Mouse (Mus musculus): ENCODE measurements at regions not wholly inside any gene's neighbourhood (a gene's known extent, or its start where the extent isn't known, plus 50 kb on each side); places are given as distances from the start of the nearest gene placed in this dataset.

DNA sequence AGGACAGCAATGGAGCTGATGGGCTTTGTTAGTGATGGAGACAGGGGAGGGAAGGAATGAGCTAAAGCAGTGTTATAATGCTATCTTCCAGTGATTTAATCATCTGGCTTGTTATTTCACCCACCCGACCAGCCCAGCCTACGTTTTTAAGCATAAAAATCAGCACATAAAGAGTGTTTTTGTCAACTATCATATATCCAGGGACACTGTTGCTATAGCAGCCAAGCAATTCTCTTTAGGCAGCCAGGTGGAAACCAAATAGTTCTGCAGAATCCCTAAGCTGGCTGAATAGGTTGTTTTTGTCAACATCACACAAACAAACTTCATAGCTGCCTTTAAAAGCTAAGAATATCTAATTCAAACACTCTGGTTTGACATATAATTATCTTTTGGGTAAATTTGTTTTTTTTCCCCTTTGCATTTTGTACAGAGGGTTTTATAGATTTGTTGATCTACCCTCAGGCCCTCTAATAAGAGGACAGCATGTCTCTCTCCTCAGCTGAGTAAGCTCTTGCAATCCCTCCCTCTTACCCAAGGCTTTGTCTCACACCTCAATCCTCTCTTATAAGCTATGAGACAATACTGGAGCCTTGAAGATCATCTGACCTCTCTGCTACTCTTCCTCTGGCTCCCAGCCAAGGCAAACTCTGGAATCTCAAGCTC, 104.7 kb upstream of the Camk2d start:
- WGBS = 56% methylated on average over 2 of the region's 2 CpGs
- ATAC-seq (ENCODE audit: insufficient read depth) = no peak
- Histone ChIP-seq H3K9me3 (ENCODE audit: low read depth, low read length) (no peaks in the 10 kb centered on the region), H3K4me1 (ENCODE audit: insufficient read depth) (no peaks in the 10 kb centered on the region), H3K27ac (ENCODE audit: low read depth) (no peak overlapping the region), H3K27me3 (ENCODE audit: insufficient read depth, low read length) (no peaks in the 10 kb centered on the region), H3K9ac (no peak overlapping the region), H3K36me3 (ENCODE audit: insufficient read depth) (no peaks in the 10 kb centered on the region), H3K4me3 (ENCODE audit: low read depth, low read length) (no peak overlapping the region), H3K4me2 (no peak overlapping the region)
- no peak for DNase-seq
- TF ChIP-seq CTCF (IDR thresholded peaks at IDR 0.05; ENCODE audit: low read depth) = no peak

- no peak for ATAC-seq (ENCODE audit: insufficient read depth)
Observed at GRCm38 (mm10) chr3:126491914-126492265, 104.2 kb upstream of the Camk2d start.

DNA sequence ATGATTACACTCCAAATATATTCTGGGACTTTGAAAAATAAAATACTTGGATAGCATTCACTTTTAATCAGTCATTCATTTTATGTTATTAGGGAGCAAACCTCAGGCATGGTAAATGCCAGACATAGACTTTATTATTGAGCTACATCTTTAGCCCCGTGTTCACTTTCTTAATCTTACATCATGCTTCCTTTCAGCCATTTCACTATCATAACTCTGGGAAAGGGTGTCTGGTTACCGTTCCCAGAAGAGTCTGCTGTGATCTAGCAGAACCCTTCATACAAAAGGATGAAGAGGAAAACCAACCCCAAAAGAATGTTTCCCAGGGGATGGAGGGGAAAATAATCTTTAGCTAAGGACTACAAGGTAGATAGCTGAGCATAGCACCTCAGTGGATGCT, 97.3 kb upstream of the Camk2d start:
- DNase-seq (no peak), ATAC-seq (ENCODE audit: insufficient read depth) (no peak)
- H3K4me1 ChIP-seq (ENCODE audit: insufficient read depth) = no peaks in the 10 kb centered on the region
- no peak for TF ChIP-seq CTCF (IDR thresholded peaks at IDR 0.05; ENCODE audit: low read depth)
- no peaks in the 10 kb centered on the region for H3K27me3 ChIP-seq (ENCODE audit: insufficient read depth, low read length)
- no peak overlapping the region for H3K4me3 ChIP-seq (ENCODE audit: low read depth, low read length)
- 45% methylated on average over 2 of the region's 2 CpGs for WGBS
- H3K9ac ChIP-seq = no peak overlapping the region
- no peak overlapping the region for H3K4me2 ChIP-seq
- H3K36me3 ChIP-seq (ENCODE audit: insufficient read depth) = no peaks in the 10 kb centered on the region
- no peak overlapping the region for H3K27ac ChIP-seq (ENCODE audit: low read depth)
- no peaks in the 10 kb centered on the region for H3K9me3 ChIP-seq (ENCODE audit: low read depth, low read length)

More at GRCm38 (mm10) chr3:126491914-126492265, 104.2 kb upstream of the Camk2d start:
- Histone ChIP-seq H3K9me3 (ENCODE audit: low read depth, low read length) (no peaks in the 10 kb centered on the region), H3K27ac (ENCODE audit: low read depth) (no peak overlapping the region), H3K27me3 (ENCODE audit: insufficient read depth, low read length) (no peaks in the 10 kb centered on the region), H3K4me3 (ENCODE audit: low read depth, low read length) (no peak overlapping the region), H3K4me2 (no peak overlapping the region), H3K4me1 (ENCODE audit: insufficient read depth) (no peaks in the 10 kb centered on the region), H3K36me3 (ENCODE audit: insufficient read depth) (no peaks in the 10 kb centered on the region), H3K9ac (no peak overlapping the region)
- WGBS = 66% methylated on average over 3 of the region's 3 CpGs
- TF ChIP-seq CTCF (IDR thresholded peaks at IDR 0.05; ENCODE audit: low read depth) = no peak
- no peak for DNase-seq

GRCm38 (mm10) chr3:126500247-126500646, 95.9 kb upstream of the Camk2d start:
- Histone ChIP-seq H3K4me2 (no peak overlapping the region), H3K9ac (no peak overlapping the region), H3K9me3 (ENCODE audit: low read depth, low read length) (no peaks in the 10 kb centered on the region), H3K27me3 (ENCODE audit: insufficient read depth, low read length) (no peaks in the 10 kb centered on the region), H3K27ac (ENCODE audit: low read depth) (no peak overlapping the region), H3K4me3 (ENCODE audit: low read depth, low read length) (no peak overlapping the region), H3K36me3 (ENCODE audit: insufficient read depth) (no peaks in the 10 kb centered on the region), H3K4me1 (ENCODE audit: insufficient read depth) (no peaks in the 10 kb centered on the region)
- 80% methylated on average over 2 of the region's 2 CpGs for WGBS
- DNase-seq (no peak), ATAC-seq (ENCODE audit: insufficient read depth) (no peak)
- no peak for TF ChIP-seq CTCF (IDR thresholded peaks at IDR 0.05; ENCODE audit: low read depth)

DNA sequence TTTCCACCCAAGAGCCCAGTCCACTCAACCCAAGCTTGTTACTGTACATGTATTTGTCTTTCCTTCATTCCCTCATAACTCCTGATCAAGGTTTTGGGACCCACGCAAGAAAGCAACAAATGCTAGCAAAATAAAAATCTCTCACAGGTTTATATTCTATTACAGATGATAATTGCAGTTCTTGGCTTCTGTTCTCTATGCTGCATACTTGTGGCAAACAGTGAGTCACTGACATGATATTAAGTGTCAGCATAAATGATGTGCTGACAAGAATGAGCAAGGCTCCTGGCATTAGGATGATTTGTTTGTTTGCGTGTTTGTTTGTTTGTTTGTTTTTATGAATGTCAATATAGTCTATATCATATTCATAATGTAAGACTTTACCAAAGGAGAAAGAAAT, 94.3 kb upstream of the Camk2d start:
- H3K27ac ChIP-seq (ENCODE audit: low read depth) = no peak overlapping the region
- no peak for TF ChIP-seq CTCF (IDR thresholded peaks at IDR 0.05; ENCODE audit: low read depth)
- H3K9me3 ChIP-seq (ENCODE audit: low read depth, low read length) = no peaks in the 10 kb centered on the region
- H3K4me3 ChIP-seq (ENCODE audit: low read depth, low read length) = no peak overlapping the region
- H3K4me2 ChIP-seq = no peak overlapping the region
- H3K36me3 ChIP-seq (ENCODE audit: insufficient read depth) = no peaks in the 10 kb centered on the region
- WGBS = 80% methylated on average over 2 of the region's 2 CpGs
- ATAC-seq (ENCODE audit: insufficient read depth) (no peak), DNase-seq (no peak)
- H3K27me3 ChIP-seq (ENCODE audit: insufficient read depth, low read length) = no peaks in the 10 kb centered on the region
- no peaks in the 10 kb centered on the region for H3K4me1 ChIP-seq (ENCODE audit: insufficient read depth)
- no peak overlapping the region for H3K9ac ChIP-seq

DNA sequence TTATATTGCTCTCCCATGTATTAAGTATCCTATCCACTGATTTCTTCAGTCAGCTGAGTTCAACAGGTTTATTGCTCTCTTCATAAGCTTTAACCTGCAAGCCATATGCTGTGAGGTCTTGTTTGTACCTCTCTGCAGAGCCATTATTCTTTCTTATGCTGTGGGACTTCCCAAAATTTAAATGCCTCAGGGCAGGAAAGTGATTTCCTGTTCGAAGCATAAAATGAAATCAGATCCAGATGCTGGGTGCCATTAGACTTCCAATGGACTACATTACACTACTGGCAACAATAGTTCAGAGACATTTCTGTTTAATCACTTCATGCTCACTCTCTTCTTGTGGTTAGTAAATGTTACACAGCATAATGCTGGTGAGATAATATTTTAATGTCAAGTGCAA, 90.4 kb upstream of the Camk2d start:
- no peaks in the 10 kb centered on the region for H3K27me3 ChIP-seq (ENCODE audit: insufficient read depth, low read length)
- no peak overlapping the region for H3K4me3 ChIP-seq (ENCODE audit: low read depth, low read length)
- H3K4me1 ChIP-seq (ENCODE audit: insufficient read depth) = no peaks in the 10 kb centered on the region
- H3K27ac ChIP-seq (ENCODE audit: low read depth) = no peak overlapping the region
- H3K9me3 ChIP-seq (ENCODE audit: low read depth, low read length) = no peaks in the 10 kb centered on the region
- no peaks in the 10 kb centered on the region for H3K36me3 ChIP-seq (ENCODE audit: insufficient read depth)
- DNase-seq = no peak
- no peak overlapping the region for H3K9ac ChIP-seq
- no peak for TF ChIP-seq CTCF (IDR thresholded peaks at IDR 0.05; ENCODE audit: low read depth)
- ATAC-seq (ENCODE audit: insufficient read depth) = no peak
- H3K4me2 ChIP-seq = no peak overlapping the region
- WGBS = 71% methylated on average over 1 of the region's 1 CpGs

- H3K4me2 ChIP-seq = no peak overlapping the region
- H3K4me3 ChIP-seq (ENCODE audit: low read depth, low read length) = no peak overlapping the region
- H3K9ac ChIP-seq = no peak overlapping the region
- no peaks in the 10 kb centered on the region for H3K27me3 ChIP-seq (ENCODE audit: insufficient read depth, low read length)
- ATAC-seq (ENCODE audit: insufficient read depth) (no peak), DNase-seq (no peak)
- H3K27ac ChIP-seq (ENCODE audit: low read depth) = no peak overlapping the region
- 33% methylated on average over 2 of the region's 2 CpGs for WGBS
- TF ChIP-seq CTCF (IDR thresholded peaks at IDR 0.05; ENCODE audit: low read depth) = no peak
- no peaks in the 10 kb centered on the region for H3K4me1 ChIP-seq (ENCODE audit: insufficient read depth)
- H3K9me3 ChIP-seq (ENCODE audit: low read depth, low read length) = no peaks in the 10 kb centered on the region
- H3K36me3 ChIP-seq (ENCODE audit: insufficient read depth) = no peaks in the 10 kb centered on the region
Observed at GRCm38 (mm10) chr3:126514842-126515241, 81.3 kb upstream of the Camk2d start.
